Mouse (Mus musculus): Measurements from ENCODE around the gene Padi2. TPM values are rescaled to one million over a fixed set of nuclear protein-coding genes. Genes with fewer than 3 reads are reported as not detected.

Padi2 gene
- polyA plus RNA-seq, 1 experiment from 2014 or later: 1.2 TPM

DNA sequence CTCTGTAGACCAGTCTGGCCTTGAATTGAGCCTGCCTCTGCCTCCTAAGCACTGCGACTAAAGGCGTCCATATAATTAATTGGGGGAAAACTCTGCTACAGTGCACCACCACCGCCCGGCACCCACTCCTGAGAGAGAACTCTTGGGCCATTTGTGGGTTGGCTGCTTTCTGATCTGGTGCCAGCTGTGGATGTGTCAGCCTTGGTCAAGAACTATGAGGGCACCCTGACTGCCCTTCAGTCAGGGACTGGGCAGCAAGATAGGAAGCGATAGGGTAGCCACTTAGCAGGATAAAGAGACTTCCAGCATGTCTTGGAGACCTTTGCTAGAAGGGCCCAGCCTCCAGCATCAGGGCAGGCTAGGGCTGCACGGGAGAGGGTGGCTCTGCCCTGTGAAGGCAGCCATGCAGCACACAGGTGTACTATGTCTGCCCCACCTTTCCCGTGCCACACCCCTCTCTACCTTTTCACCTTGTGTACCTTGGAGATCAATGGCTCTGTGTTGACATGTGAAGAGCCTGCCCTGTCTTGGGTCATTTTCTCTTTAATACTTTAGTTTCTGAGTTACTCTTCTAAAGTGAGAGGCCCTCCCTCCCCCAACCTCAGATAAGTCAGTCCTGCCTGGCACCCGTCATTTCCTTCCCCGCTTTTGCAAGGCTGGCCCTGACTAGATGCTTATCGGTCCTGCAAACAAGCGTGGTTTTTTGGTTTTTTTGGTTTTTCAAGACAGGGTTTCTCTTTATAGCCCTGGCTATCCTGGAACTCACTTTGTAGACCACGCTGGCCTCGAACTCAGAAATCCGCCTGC lies 71.9 kb downstream of the Padi2 start:
- Histone ChIP-seq H3K36me3 (peaks cover 68% of the 10 kb centered on the region), H3K9me3 (replicated peaks) (no peaks in the 10 kb centered on the region), H3K27ac (no peak overlapping the region), H3K4me3 (no peak overlapping the region), H3K9ac (no peak overlapping the region), H3K4me1 (replicated peaks) (peaks cover 20% of the 10 kb centered on the region), H3K27me3 (no peaks in the 10 kb centered on the region), H3K4me2 (no peak overlapping the region)
- WGBS: 79% methylated on average over 14 of the region's 14 CpGs
- ATAC-seq (replicated peaks; ENCODE audit: insufficient number of reproducible peaks, insufficient read depth, low FRiP score, low read depth): no peak

DNA sequence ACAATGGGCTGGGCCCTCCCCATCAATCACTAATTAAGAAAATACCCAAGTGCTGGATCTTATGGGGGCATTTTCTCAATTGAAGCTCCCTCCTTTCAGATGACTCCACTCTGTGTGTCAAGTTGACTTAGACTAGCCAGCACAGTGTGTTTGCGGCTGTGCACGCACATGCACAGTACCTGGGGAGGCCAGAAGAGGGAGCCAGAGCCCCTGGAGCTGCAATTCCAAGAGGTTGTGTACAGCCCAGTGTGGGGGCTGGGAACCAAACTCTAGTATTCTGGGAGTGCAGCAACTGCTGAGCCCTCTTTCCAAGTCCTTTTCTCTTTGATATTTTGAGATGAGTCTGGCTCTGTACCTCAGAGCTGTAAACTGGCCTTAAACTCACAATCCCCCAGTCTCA lies 75.5 kb downstream of the Padi2 start:
- no peaks in the 10 kb centered on the region for H3K9me3 ChIP-seq (replicated peaks)
- 90% methylated on average over 2 of the region's 2 CpGs for WGBS
- H3K4me3 ChIP-seq: no peak overlapping the region
- H3K36me3 ChIP-seq: peaks cover 33% of the 10 kb centered on the region
- no peak overlapping the region for H3K27ac ChIP-seq
- no peak overlapping the region for H3K4me2 ChIP-seq
- no peaks in the 10 kb centered on the region; the same call in 1 of the 2 replicates for H3K27me3 ChIP-seq
- no peak for ATAC-seq (replicated peaks; ENCODE audit: insufficient number of reproducible peaks, insufficient read depth, low FRiP score, low read depth)
- H3K4me1 ChIP-seq (replicated peaks): peaks cover 20% of the 10 kb centered on the region
- no peak overlapping the region for H3K9ac ChIP-seq

DNA sequence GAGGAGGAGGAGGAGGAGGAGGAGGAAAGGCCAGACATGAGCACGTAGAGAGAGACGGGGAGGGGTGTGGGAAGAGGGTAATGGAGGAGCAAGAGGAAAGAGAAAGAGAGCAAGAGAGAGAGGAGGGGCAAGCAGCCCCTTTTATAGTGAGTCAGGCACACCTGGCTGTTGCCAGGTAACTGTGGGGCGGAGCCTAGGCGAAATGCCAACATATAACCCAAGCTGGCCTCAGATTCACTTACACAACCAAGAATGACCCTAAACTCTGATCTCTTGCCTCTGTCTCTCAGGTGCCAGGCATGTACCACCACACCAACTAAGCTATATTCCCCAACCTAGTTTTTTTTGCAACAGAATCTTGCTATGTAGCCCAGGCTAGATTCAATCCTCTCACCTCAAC lies 76.7 kb downstream of the Padi2 start:
- 49% methylated on average over 4 of the region's 4 CpGs for WGBS
- no peak overlapping the region for H3K4me3 ChIP-seq
- no peaks in the 10 kb centered on the region; the same call in 1 of the 2 replicates for H3K27me3 ChIP-seq
- H3K9me3 ChIP-seq (replicated peaks): no peaks in the 10 kb centered on the region
- ATAC-seq (replicated peaks; ENCODE audit: insufficient number of reproducible peaks, insufficient read depth, low FRiP score, low read depth): no peak
- H3K4me2 ChIP-seq: no peak overlapping the region; the same call in 1 of the 2 replicates
- H3K27ac ChIP-seq: peak overlapping the region; percentile 57
- H3K36me3 ChIP-seq: peaks cover 22% of the 10 kb centered on the region
- H3K9ac ChIP-seq: peak overlapping the region; percentile 31
- peaks cover 22% of the 10 kb centered on the region for H3K4me1 ChIP-seq (replicated peaks)

DNA sequence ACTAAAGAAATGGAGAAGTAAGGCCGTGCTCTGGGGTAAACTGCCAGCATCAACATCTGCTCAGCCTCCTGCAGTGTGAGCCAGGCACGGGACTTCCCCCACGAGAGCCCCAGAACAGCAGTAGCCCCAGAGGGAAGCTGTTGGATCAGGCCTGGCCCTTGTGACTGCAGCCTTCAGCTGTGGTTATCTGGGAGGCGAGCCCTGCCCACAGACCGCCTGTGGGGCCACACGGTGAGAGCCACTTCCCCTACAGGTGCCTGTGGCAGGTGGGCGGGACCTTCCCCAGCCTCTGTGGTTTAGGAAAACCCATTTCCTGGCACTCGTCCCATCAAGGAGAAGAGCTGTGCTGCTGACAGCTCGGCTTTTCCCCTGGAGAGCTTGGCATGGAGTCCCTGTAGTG lies 77.3 kb downstream of the Padi2 start:
- H3K36me3 ChIP-seq: peaks cover 16% of the 10 kb centered on the region
- no peaks in the 10 kb centered on the region; the same call in 1 of the 2 replicates for H3K27me3 ChIP-seq
- H3K9me3 ChIP-seq (replicated peaks): no peaks in the 10 kb centered on the region
- H3K4me3 ChIP-seq: no peak overlapping the region
- peak overlapping the region; percentile 57 for H3K27ac ChIP-seq
- H3K4me2 ChIP-seq: peak overlapping the region; percentile 13; the same call in 1 of the 2 replicates
- ATAC-seq (replicated peaks; ENCODE audit: insufficient number of reproducible peaks, insufficient read depth, low FRiP score, low read depth): 0 out of 2 replicates have a peak, but pooled peaks have one; percentile 23
- H3K9ac ChIP-seq: peak overlapping the region; percentile 31; the same call in 1 of the 2 replicates
- H3K4me1 ChIP-seq (replicated peaks): peaks cover 23% of the 10 kb centered on the region
- WGBS: 5% methylated on average over 9 of the region's 9 CpGs

DNA sequence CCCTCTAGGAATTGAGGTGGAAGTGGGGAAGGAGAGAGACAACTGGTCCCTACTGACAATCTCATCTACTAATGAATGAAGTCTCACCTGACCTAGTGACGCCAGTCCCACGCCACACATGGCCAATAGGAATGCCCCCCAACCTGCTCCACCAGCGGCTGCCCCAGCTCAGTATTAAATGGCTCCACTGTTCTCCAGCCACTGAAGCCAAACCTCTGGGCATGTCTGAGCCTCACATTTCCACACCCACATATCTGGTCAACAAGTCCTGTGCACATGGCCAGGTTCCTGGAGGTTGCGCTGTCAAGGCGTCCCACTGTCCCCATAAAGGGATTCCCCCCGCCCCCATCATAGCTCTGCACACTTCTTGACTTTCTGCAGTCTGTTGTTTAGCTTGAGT lies 78.4 kb downstream of the Padi2 start:
- Histone ChIP-seq H3K27me3 (no peaks in the 10 kb centered on the region; the same call in 1 of the 2 replicates), H3K4me1 (replicated peaks) (peaks cover 34% of the 10 kb centered on the region), H3K36me3 (peaks cover 5% of the 10 kb centered on the region), H3K27ac (no peak overlapping the region), H3K9me3 (replicated peaks) (no peaks in the 10 kb centered on the region), H3K9ac (no peak overlapping the region), H3K4me3 (no peak overlapping the region), H3K4me2 (no peak overlapping the region)
- WGBS: 86% methylated on average over 6 of the region's 6 CpGs
- ATAC-seq (replicated peaks; ENCODE audit: insufficient number of reproducible peaks, insufficient read depth, low FRiP score, low read depth): no peak

DNA sequence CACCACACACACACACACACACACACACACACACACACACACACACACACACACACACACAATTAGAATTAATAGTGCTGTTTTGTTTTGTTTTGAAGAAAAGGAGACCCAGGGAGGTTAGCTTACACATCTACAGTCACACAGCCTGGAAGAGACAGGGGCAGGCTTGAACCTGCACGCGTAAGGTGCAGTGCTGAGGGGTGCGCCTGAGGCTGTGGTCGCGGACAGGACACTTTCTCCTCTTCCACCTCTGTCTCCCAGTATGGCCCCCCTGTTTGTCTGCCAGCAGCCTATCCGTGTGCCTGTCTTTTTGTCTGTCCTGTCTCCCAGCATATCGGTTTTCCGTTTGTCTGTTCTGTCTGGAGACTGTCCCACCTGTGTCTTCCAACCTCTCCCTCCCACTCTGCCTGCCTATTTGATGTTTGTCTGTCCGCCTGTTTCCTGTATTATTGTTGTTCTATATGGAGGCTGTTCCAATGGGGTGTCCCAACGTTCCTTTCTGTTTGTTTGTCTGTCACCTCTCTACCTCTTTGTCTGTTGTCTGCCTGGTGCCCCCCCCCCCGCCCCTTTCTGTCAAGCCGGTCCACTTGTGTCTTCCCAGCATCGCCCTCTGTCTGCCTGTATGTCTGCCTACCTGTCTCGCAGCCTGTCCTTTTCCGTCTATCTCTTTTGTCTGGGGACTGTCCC lies 80.0 kb downstream of the Padi2 start:
- H3K9ac ChIP-seq: peak overlapping the region; percentile 95
- no peaks in the 10 kb centered on the region for H3K9me3 ChIP-seq (replicated peaks)
- H3K4me1 ChIP-seq (replicated peaks): peaks cover 34% of the 10 kb centered on the region
- peak overlapping the region; percentile 84 for H3K4me2 ChIP-seq
- no peak overlapping the region for H3K27ac ChIP-seq
- no peaks in the 10 kb centered on the region; the same call in 1 of the 2 replicates for H3K27me3 ChIP-seq
- no peaks in the 10 kb centered on the region for H3K36me3 ChIP-seq
- peak overlapping the region; percentile 92 for H3K4me3 ChIP-seq
- ATAC-seq (replicated peaks; ENCODE audit: insufficient number of reproducible peaks, insufficient read depth, low FRiP score, low read depth): no peak
- 28% methylated on average over 15 of the region's 15 CpGs for WGBS

DNA sequence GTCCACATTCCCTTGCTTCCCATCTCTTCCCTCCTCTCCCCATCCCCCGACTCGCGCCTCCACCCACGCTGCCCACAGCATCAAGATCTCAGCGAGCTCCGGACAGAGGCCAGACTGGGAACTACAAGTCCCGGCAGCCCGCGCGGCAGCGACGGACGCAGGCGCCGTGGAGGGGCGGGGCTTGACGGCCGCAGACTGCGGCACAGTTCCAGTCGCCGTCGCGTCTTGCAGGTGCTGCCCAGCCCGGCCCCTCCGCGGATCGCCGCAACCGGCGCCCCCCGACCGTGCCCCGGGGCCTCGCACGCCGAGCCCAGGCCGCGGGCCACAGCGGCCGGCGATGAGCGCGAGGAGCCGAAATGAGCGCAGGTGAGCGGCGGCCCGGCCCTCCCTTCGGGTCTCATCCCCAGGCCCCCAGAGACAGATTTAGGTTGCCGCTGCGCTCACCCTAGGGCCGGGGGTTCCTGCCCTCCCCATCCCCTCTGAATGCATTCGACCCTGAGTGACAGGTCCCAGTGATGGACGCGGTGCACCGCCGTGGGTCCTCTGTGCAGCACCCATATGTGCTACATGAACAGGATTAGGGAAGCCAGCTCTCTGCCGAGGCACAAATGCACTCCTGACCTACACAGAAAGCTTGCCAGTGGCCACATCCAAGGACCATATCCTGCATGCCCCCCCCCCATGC lies 80.7 kb downstream of the Padi2 start, which contains the start of gene Atp13a2:
Atp13a2 (plus strand) TSS at position 163 of the 685 bp plus-strand sequence.
- Histone ChIP-seq H3K27me3 (no peaks in the 10 kb centered on the region; the same call in 1 of the 2 replicates), H3K9me3 (replicated peaks) (no peaks in the 10 kb centered on the region), H3K4me2 (peak within 1 kb of the TSS; percentile 84), H3K4me1 (replicated peaks) (peaks cover 34% of the 10 kb centered on the region), H3K4me3 (peak within 1 kb of the TSS; percentile 92), H3K27ac (no peak within 1 kb of the TSS), H3K36me3 (0 out of 2 replicates have a peak, but pooled peaks cover 2% of the 10 kb centered on the region), H3K9ac (peak within 1 kb of the TSS; percentile 95)
- under 1% methylated on average over 58 of the region's 58 CpGs for WGBS
- ATAC-seq (replicated peaks; ENCODE audit: insufficient number of reproducible peaks, insufficient read depth, low FRiP score, low read depth): peak; percentile 84

DNA sequence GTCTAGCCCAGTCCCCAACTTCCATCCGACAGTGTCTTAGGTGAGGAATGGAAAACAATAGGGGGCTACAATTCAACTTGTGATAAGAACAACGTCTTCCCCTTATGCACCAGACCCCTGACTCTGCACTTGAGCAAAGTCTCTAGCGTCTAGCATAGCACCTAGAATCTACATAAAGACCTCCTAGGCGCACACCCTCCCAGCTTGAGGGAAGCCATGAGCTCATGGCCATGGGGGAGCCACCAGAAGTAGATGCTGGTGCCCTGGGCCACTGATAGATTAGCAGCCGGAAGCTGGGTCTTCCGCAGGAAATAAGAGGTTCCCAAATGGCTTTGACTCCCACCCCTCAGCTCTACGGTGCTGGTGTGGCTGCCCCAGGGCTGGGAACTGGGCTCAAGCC lies 81.3 kb downstream of the Padi2 start:
- WGBS: 26% methylated on average over 7 of the region's 7 CpGs
- H3K4me2 ChIP-seq: peak overlapping the region; percentile 84
- H3K9me3 ChIP-seq (replicated peaks): no peaks in the 10 kb centered on the region
- peak overlapping the region; percentile 92 for H3K4me3 ChIP-seq
- ATAC-seq (replicated peaks; ENCODE audit: insufficient number of reproducible peaks, insufficient read depth, low FRiP score, low read depth): no peak
- peaks cover 34% of the 10 kb centered on the region for H3K4me1 ChIP-seq (replicated peaks)
- H3K9ac ChIP-seq: peak overlapping the region; percentile 95
- H3K27ac ChIP-seq: no peak overlapping the region
- H3K27me3 ChIP-seq: no peaks in the 10 kb centered on the region; the same call in 1 of the 2 replicates
- H3K36me3 ChIP-seq: 0 out of 2 replicates have a peak, but pooled peaks cover 8% of the 10 kb centered on the region

DNA sequence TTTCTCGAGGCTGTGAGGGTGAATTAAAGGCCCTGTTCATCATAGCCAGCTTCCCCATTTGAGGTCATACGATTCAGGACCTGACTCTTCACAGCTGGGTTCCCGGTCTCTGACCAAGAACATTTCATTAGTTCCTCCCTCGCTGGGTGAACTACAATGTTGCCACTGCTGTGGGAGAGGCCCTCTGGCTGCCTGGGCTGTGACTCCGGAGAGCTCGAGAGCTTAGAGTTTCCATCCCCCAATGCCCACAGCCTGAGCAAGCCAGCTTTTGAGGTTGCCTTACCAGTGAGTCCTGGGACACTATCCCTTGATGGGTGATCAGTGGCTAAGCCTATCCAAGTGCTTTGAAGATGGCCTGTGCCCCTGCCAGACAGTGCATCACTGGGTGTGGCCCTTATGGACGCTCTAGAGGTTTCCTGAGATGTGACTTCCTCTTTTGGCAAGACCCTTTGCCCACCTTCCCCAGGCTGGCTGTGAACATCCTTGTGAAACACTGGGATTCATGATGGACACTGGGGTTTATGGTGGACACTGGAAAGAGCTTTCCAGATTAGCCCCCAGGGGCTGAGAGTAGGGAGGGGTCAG lies 82.7 kb downstream of the Padi2 start:
- ATAC-seq (replicated peaks; ENCODE audit: insufficient number of reproducible peaks, insufficient read depth, low FRiP score, low read depth): no peak
- WGBS: 57% methylated on average over 7 of the region's 7 CpGs
- H3K27ac ChIP-seq: no peak overlapping the region

DNA sequence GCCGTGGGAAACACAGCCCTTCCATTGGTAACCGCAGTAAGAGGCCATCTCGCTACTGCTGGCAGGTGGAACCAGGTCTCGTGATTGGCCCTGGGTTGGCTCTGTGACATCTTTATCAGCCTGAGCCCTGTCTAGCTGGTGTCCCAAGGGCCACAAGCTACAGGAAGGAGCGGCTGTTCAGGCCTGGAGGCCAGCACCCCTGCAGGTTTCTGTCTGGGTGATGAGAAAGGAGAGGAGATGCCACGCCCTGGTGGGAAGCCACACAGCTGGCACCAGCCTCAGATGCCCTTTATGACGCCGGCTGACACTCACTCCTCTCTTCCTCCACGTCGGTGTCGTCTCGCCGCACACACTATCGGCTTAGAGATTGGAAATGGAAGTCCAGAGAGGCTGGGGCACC lies 83.3 kb downstream of the Padi2 start:
- WGBS: 85% methylated on average over 14 of the region's 14 CpGs
- no peaks in the 10 kb centered on the region for H3K9me3 ChIP-seq (replicated peaks)
- peaks cover 23% of the 10 kb centered on the region for H3K4me1 ChIP-seq (replicated peaks)
- H3K27ac ChIP-seq: no peak overlapping the region
- no peak overlapping the region for H3K4me2 ChIP-seq
- H3K27me3 ChIP-seq: no peaks in the 10 kb centered on the region; the same call in 1 of the 2 replicates
- no peak overlapping the region for H3K4me3 ChIP-seq
- peaks cover 23% of the 10 kb centered on the region for H3K36me3 ChIP-seq
- no peak for ATAC-seq (replicated peaks; ENCODE audit: insufficient number of reproducible peaks, insufficient read depth, low FRiP score, low read depth)
- no peak overlapping the region for H3K9ac ChIP-seq

More for the DNA sequence above, 82.7 kb downstream of the Padi2 start:
- no peaks in the 10 kb centered on the region; the same call in 1 of the 2 replicates for H3K27me3 ChIP-seq
- H3K4me2 ChIP-seq: no peak overlapping the region; the same call in 1 of the 2 replicates
- peaks cover 17% of the 10 kb centered on the region for H3K36me3 ChIP-seq
- H3K4me1 ChIP-seq (replicated peaks): peaks cover 23% of the 10 kb centered on the region
- no peak overlapping the region for H3K9ac ChIP-seq
- H3K9me3 ChIP-seq (replicated peaks): no peaks in the 10 kb centered on the region
- H3K4me3 ChIP-seq: no peak overlapping the region
